Mouse (Mus musculus): ENCODE measurements around the gene Akr1b10.

DNA sequence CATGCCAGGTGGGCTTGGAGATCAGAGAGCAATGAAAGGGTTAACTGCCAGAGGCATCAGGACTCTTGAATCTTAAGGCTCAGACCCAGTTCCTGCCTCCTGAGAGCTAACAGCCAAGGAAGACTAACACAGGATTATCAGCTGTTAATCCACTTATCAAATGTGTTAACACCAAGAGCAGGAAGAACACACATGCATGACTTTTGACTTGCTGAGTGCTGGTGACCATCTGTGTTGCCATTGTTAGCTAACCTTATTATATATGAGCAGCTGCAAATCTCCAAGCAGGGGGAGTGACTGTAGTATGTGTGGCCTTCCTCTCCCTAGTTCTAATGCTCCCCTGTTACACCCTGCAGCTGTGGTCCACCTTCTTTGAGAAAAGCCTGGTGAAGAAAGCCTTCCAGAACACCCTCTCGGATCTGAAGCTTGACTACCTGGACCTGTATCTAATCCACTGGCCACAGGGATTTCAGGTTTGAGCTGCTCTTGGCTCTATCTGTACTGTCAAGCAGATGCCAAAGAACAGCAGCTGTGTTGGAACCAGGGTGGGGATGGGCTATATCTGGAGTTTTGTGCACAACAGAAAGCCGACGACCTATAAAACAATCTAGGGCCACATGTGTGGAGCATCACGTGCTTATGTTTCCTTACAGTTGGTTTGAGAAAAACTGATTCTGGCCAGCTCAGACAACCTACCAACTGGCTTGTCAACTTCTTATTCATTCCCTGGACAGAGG lies 4.6 kb downstream of the Akr1b10 start:
- no peak for TF ChIP-seq CTCF (IDR thresholded peaks at IDR 0.05; ENCODE audit: low read depth, low read length)
- TF ChIP-seq POLR2A (IDR thresholded peaks at IDR 0.05; ENCODE audit: borderline replicate concordance, low read depth, low read length) = no peak

All from bone marrow macrophage, adult 2 months (primary cell).